Mouse (Mus musculus) ovary, postnatal 36 days (tissue): ENCODE measurements at regions not wholly inside any gene's neighbourhood (a gene's known extent, or its start where the extent isn't known, plus 50 kb on each side); places are given as distances from the start of the nearest gene placed in this dataset.
A peak's percentile ranks its signal among the peaks of the same experiment; 100 is the strongest.

Experiments
- DNase-seq: peaks from one replicate; pipeline ENCODE4 v3.0.0; 2022; ENCODE audit warnings: low spot score, mixed read lengths

DNA sequence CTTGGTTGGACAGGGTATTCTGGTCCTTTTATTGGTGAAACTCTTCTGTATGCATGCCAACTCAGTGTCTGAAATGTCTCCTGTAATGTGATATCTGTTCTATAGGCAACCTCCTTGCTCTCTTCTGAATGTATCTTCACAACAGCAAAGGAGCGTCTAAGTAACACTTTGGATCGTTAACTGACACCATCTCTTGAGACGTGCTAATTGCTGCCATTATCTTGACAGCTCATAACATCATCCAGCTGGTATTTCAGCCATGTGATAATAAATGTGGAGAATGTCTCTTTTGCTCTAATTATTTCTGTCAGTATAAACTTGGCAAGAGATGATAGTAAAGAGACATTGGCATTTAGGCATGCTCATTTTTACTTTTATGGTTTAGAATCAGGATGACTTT, 68.8 kb upstream of the Col8a1 start:
- DNase-seq, result no peak

DNA sequence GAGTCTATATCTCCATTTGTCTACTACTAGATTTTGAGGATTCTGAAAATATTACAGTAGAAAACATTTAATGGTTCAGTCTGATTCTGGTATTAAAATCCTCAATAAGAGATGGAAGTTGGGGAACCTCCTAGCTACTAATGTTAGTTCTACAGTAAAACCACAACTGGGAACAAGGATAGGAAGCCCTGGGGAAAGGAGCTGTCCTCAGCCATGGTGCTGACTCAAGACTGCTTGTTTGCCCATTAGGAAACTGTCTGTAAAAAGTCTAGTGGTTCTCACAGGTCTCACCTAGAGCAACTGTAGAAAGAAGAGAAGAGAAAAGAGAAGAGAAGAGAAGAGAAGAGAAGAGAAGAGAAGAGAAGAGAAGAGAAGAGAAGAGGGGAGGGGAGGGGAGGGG, 90.9 kb upstream of the Col8a1 start:
- peak; percentile 24 for DNase-seq

DNA sequence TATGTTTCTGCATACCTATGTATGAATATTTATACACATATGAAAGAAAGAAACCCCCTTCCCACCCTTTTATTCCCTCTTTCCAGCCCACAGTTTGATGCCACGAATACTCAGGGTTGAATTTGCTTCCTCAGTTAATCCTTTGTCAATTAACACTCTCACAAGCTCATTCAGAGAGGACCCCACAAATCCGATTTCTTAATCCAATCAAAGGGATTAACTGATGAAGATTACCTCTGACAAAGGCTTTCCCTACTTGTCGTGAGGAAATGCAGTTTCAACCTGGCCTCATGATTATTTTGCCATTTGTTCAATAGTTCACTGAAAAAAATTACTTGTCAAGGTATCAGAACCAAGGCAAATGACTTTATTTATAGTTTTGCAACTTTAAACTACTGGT, 91.8 kb upstream of the Col8a1 start:
- DNase-seq, result no peak

DNA sequence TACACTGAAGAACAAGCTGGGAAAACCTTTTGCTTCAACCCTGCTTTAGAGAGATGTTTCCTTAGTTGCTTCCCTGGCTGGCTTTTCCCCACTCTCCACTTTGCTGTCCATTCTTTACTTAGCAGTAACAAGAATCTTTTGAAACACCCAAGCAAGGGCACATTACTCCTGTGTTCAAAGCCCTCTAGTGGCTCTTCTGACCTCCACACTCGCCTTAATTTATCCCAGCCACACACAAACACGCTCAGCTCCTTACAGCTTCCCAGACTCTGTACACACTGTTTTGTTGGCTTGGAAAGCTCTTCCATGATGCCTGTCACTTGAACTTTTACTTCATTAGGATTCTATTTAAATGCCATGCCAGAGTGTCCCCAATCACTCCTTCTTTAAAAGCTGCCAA, 97.3 kb upstream of the Col8a1 start:
- DNase-seq, result no peak

DNA sequence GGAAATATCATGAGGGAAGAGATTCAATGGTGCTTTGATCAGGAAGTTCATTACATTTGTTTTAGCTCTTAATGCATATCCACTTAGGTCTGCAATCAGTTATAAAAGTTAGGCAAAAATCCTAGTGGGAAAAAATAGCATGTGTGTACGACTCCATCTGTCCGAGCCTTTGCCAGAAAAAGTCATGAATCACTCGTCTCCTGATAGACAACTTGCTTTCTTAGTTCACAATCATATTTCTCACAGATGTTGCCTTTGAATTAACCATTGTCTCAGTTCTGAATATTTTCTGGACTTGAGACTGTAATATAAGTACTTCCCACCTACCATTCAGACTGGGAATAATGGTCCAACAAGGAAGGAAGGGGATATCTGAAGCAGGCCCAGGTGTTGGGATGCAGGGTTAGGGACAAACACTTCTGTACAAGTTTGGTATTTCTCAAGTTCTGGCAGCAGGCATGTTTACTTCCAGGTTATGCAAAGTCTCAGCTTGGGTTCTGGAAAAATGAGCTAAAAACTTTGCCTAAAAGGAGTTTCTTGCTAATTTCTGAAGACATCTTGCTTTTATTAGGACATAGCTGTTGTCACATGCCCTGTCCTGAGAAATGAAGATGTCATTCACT, 98.4 kb upstream of the Col8a1 start:
- DNase-seq, result no peak

DNA sequence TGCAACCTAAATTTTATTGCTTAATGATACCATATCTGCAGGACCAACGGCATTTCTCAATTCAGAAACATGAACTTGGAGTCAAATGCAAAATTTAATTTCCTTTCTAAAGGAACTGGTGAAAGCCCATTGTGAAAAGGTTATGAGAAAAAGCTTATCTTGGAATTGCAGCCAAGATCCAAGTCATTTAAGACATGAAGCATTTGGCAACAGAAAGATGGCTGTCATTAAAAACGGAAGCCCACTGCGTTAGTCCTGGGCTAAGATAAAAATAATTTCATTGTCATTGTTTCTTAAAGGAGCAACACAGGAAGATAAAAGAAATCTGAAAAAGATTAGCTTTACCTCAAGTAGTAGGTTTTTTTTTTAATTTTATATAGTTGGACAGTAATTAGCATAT, 99.2 kb upstream of the Col8a1 start:
- no peak for DNase-seq

DNA sequence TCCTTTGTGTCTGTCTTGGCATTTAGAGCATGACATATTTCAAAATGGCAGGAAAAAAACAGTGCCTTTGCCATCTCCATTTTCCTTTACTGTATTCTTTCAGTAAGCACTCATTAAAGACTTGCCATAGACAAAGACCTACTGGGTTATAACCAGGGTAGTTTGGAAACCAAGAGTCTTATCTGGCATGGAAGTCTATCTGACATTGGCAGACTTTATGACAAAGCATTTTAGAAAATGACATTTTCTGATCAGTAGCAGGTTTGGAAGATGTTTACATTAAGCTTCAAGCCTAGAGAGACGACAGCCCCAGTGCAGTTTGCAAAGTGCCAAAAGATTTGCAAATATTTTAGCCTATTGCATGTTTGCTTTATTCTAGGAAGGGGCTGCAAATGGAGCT, 102.5 kb upstream of the Col8a1 start:
- DNase-seq, result no peak

DNA sequence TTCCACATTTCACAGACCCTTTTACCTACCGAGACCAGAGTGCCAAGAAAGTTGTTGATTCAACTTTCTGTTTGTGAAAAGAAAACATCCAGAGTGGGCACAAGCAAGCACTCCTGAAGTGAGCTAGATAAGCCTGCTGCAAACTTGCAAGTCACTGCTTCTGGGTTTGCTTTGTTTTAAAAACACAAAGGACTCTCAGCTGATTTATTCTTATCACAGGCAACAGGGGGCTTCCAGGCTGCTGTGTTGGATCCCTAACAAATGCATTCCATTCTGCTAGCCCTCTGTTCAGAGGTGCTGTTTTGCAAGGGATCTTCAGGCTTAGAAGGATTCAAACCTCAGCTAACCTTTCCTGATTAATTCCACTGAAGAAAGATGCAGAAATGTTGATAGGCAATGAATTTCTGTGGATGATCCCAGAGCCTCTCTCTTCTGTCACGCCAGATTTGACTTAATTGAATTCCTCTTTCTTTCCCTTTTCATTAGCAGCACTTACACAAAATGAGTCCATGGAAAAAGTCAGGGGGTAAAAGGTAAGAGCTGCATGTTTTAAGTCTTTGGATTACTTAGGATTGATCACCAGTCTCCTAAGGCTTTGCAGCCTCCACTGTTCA, 103.7 kb upstream of the Col8a1 start:
- no peak for DNase-seq

DNA sequence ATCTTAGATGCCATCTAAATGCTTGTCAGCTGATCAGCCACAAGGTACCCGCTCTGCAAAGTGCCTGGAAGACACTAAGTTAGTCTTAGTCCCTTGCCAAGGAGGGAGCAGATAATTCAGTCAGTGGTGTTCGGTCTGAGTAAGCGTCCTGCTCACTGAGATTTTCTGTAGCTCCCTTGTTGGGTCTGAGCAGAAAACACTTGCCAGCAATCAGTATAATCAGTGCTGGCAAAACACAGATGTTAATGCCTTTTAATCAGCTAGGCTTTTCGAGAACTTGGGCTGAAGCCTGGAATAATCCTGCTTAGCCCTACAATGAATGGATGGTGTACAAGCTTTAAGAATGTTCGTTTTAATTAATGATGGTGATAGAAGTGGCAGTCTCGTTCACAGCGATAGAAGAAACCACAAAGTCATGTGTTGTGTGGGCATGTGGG, 104.2 kb upstream of the Col8a1 start:
- DNase-seq, result no peak

DNA sequence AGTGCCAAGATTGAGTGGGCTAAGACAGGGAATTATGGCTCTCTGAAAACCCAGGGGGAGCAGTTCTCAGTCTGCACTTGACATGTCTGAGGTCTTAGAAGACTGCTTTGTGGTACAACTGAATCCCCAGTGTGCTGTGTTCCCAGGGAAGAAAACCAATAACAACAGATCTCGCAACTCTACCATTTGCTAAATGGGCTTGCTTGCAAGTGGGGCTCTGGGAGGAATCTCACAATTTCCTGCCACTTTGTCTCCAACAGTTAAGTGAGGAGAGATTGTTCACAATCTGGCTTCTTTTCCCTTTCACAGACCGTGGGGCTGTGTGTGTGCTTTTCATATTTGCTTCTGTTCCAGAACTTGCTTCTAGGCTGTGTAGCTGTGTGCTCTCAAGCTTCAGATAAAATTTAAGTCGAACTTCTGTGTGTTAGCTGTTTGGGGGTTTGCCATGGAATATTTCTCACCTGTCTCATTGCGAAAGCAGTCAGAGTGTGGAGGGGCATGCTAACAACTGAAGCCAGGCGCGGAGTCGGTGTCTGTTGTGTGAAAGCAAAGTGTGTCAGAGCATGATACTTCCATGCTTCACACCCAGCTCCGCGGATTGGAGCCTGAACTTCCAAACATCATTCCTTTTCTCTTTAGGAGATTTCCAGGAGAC, 108.8 kb upstream of the Col8a1 start:
- no peak for DNase-seq

DNA sequence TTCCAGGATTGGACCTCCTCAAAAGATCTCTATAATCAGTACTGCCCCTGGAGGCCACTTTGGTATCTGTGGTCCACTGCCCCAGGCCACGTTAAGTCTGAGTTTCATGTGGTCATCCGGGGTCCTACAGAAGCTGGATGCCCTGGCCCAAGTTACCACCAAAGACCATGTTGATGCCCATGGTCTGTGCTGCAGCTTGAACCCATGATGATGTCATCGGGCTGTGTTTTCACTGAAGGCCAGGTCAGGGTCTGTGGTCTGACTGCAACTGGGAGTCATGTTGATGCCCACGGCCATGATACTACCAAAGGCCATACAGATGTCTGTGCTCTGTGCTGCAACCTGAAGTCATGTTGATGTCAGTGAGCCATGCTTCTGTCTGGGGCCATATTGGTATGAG, 122.3 kb upstream of the Col8a1 start:
- no peak for DNase-seq

DNA sequence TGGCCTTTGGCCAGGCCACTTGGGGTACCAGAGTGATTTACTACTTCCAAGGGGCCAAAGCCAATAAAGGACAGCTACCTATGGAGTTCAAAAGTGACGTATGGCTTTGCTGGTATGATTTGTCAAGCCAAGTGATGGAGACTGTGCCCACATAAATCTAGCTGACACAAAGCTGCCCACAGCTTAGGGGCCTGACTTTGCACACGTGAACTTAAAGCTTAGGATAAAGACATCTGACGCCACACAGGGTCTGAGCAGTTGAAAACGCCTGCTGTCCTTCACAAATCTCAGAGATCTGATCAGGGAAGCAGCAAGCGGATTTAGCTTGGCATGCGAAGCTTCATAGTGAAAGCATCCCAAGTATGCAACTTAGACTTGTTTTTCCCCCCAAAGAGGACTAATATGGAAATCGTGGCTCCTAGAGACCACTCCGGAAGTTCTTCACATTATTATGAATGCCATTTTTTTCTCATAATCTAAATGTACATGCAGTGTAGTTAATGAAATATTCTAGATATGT, 127.1 kb upstream of the Col8a1 start:
- no peak for DNase-seq

DNA sequence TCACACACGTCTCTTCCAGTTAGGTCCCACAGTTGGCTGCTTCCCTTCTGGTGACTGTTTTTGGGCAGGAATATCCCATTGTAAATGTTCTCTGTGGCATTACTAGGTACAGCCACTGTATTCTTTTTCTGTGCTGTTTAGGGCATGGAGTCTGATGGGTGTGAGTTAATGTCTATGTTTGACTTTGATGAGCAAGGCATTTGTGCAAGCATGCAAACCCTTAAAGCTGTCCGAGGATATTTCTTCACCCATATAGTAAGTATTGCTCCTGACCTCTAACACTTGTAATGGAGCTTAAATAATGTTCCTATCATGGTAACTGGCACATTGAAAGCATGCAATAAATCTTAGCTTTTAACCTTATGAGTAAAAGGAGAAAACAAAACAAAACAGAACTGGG, 133.6 kb upstream of the Col8a1 start:
- DNase-seq, result no peak

DNA sequence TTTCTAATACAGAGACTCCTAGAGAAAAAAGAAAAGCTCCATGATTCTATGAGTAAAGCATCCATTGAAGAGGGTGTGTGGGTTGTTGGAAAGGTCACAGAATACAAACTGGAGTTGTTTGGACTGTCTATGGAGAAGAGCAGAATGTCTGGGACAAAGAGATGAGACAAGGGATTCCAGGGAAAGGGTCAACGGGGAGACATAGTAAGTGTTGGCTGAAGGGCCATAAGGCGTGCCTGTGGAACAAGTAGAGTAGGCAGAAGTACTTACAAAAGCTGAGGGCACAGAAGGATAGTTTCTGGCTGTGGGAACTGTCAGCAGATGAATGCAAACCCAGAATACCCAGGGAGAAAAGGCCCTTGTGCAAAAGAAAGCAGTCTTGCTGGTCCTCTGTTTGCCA, 134.0 kb upstream of the Col8a1 start:
- no peak for DNase-seq

DNA sequence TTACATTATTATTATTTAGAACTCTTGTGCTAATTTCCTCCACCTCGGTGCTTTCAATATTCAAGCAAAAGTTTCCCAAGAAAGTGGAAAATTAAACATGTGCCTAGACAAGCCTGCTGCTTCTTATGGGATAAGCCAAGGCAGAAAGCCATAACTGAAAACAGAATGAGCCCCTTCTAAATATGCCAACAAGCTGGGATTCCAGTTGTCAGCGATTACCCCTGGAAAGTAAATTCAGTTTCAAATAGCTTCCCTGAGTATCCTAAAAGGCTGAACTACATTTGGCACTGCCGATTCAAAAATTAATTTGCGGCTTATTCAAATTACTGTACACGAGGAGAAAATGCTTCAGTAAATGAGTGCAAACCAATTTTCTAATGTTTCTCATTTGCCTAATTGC, 135.6 kb upstream of the Col8a1 start:
- no peak for DNase-seq

DNA sequence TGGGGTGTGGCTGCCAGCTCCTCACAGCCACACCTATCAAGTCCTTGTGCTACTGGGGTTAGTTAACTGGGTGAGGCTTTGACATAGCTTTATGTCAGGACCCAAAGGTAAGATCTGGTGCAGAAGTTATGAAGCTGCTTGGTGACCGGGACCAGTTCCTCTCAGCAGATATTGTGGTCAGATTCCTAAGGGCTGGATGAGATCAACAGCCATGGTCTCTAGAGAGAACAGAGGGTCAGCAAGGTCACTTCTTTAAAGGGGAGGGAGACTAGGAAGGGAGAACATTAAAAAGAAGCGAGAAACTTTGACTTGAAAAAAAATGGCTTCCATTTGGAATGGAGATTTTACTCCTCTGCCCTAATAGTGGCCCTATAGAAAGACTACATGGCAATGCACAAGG, 138.6 kb upstream of the Col8a1 start:
- DNase-seq, result no peak

DNA sequence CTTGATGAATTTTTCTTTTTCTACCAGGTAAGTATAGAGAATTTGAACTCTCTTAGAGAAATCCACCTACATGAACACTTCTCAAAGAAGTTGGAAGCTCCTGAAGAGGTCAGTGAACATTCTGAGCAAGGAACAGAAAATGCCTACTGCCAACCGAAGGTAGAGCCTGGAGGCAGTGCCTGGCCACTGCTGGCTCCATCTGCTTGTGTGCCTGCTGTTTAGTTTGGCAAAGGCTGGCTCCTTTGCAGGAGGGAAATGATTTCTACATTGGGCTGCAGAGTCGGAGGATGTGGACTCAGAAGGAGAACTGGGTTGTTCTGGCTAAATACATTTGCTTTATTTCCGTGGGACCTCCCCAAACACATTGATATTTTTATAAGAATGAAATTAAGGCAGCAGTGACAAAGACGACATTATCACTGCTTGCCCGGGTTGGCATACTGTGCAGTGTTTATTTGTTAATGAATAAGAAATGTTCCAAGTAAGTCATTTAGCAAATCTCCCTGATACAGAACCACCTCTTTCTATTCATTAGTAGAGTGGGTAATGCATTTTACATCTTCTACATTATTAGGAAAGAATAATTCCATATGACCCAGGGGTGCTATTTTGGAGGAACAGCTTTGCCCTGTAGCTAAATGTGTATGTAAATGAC, 139.3 kb upstream of the Col8a1 start:
- no peak for DNase-seq

DNA sequence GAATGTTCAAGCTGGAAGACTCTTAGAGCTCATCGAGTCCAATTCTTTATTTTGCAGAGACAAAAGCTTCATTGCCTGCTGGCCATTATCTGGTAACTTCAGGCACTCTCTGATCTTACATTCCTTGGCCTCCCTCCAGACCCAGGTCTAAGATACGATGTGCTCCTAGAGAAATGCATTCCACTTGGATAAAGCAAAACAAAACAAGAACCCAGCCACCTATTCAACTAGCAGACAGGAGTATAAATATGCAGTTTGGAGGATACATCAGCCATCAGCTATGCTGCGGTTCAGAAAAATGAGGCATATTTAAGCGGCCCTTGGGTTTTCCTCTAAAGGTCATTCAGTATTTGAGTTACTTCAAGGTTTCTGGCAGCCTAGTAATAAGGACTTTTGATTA, 146.5 kb upstream of the Col8a1 start:
- DNase-seq, result no peak

DNA sequence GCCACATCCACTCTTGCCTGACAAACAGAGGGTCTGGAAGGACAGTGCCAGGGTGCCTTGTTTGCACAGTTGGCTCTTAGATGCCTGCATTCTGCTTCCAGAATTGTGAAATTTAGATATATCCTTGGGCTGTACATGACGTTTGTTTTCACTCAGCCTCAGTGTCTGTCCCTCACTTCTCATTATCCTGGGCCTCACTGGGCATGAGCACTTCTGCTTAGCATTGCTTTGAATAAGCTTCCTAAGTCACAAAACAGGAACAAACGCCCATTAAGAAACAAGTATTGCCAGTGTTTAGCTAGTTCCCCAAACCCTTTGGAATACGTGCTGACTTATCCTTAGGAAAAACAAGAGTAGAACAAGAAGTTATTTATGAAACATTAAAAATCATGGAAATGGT, 148.0 kb upstream of the Col8a1 start:
- no peak for DNase-seq

DNA sequence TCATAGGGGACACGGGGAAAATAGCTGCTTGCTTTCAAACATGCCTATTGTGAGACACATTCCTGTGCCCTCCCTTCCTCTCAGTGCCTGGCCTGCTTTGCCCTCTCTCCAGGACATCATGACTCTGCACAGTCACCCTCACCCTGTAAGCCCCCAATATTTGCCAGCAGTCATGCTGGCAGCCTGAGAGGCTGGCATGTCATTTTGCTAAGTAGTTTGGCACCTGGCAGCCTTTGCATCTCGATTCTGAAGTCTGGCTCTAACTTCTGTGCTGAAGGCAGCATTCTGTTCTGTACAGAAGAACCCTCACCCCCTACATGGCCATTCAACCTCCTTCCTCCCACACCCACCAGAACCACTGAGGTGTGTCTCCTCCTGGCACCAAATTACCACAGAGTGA, 157.5 kb upstream of the Col8a1 start:
- DNase-seq, result no peak

DNA sequence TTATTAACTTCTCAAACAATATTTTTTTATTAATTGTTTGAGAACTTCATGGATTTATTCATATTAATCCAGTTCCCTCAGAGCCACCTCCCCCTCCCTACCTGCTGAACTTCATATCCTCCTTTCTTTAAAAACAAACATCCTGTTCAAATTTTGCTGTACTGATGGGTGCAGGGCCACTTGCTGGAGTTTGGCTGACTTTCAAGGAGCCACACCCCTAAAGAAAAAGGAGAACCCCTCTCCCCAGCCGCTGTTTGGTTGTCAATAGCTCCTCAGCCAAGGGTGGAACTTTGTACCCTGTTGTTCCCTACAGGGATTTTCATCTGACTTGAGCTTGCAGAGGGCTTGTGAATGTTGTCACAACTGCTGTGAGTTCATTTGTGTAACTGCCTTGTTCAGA, 160.0 kb upstream of the Col8a1 start:
- no peak for DNase-seq

DNA sequence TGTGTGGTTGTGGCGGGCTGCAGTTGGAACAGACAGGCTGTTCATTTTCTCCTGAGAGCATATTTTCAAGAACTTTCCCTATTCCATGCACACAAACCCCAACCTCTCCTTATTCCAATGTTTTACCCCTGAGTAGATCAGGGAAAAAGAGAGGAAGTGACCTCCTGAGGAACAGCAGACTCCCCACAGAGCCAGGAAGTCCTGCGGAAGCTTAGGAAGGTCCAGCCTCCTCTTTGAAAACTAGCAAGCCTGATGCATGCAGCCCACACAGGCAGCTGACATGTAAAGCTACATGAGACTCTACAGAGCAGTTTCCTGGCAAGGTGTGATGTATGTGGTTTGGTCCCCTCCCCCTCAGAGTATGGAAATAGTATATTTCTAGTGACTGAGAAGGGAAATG, 160.9 kb upstream of the Col8a1 start:
- DNase-seq, result no peak

DNA sequence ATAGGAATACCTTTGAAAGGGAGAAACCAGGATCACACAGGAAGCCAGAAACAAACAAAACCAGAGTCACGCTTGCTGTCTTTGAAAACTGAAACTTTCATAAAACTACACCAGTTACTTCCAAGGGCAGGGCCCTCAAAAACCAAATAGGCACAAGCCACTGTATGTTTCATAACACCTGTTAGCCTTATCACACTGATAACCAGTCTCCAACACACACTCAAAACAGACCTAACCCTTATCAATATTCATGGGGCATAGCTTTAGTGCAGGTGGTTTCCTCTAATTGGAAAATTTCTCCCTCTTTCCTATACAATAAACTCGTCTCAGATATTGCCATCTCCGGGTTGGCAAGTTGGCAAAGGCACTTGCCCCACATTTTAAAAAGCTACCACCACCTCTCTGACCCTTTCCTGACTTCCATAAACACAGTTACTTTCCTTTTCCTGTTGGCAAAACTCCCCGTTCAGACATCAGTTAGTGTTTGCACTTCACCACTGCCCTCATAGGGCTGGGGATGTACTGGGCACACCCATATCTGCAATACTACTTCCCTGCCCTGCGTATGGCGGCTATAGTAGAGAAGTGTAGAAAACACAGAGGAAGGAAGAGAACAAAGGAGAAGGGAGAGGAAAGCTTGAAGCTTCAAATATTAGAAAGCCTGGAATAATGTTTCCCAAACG, 169.1 kb upstream of the Col8a1 start:
- DNase-seq, result no peak
